In the genomic region with DNA sequence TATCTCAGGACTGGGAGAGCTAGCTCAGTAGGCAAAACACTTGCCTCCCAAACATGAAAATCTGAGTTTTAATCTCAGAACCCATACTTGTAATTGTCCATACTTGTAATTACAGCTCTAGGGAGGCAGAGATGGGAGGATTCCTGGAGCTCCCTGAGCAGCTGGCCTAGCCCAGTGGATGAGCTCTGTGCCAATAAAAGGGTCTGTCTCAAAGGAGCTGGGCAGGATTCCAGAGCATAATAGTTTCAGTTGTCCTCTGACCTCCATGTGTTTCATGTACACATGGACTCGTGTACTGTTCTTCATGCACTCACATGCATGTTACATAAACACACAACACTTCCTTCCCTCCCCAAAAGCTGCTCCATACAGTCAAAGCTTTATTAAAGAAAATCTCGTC, we compare ENCODE assay signal across 28 mouse cellular contexts.
A peak's percentile ranks its signal among the peaks of the same experiment; 100 is the strongest.
DNase-seq lines count a peak whose midpoint lies in the region; ATAC-seq and TF ChIP-seq lines count a peak whose summit lies in the region.
"Had no signal": no experiment of that assay in that cellular context is flagged by ENCODE, and none has a peak within 500 bp of the region (broad histone marks: within the 10 kb centered on the region; RNA-seq: fewer than 3 reads in every experiment).

No protein-coding gene starts in this region.

- no peak for TF ChIP-seq CTCF in hindbrain, postnatal 0 days (IDR thresholded peaks at IDR 0.05; ENCODE audit: low read depth)
- no peak for TF ChIP-seq CTCF in thymus, adult 2 months (IDR thresholded peaks at IDR 0.05; ENCODE audit: borderline replicate concordance, control insufficient read depth, extremely low read depth, insufficient read depth, low read length, poor library complexity)

- no peaks in the 10 kb centered on the region for H3K9me3 ChIP-seq in embryonic facial prominence, embryonic 14.5 days (ENCODE audit: control insufficient read depth, low read length)
- H3K9me3 ChIP-seq in embryonic facial prominence, embryonic 10.5 days, result no peaks in the 10 kb centered on the region
- H3K9me3 ChIP-seq in hindbrain, postnatal 0 days (ENCODE audit: low read length), result no peaks in the 10 kb centered on the region
- H3K9me3 ChIP-seq in hindbrain, embryonic 10.5 days, result no peaks in the 10 kb centered on the region
- no peaks in the 10 kb centered on the region for H3K9me3 ChIP-seq in lung, embryonic 15.5 days
- H3K9me3 ChIP-seq: G1E; intestine, embryonic 15.5 days; limb, embryonic 13.5 days had no signal

- TF ChIP-seq POLR2A in thymus, adult 2 months (IDR thresholded peaks at IDR 0.05; ENCODE audit: control insufficient read depth, extremely low read depth, insufficient read depth, low read length, poor library complexity), result no peak

- no peaks in the 10 kb centered on the region for H3K4me1 ChIP-seq in embryonic facial prominence, embryonic 14.5 days (ENCODE audit: control insufficient read depth, insufficient read depth, low read length)
- H3K4me1 ChIP-seq in embryonic facial prominence, embryonic 10.5 days, result 0 out of 2 replicates have a peak, but pooled peaks cover 3% of the 10 kb centered on the region
- no peaks in the 10 kb centered on the region for H3K4me1 ChIP-seq in hindbrain, postnatal 0 days (ENCODE audit: insufficient read depth, low read length)
- H3K4me1 ChIP-seq in hindbrain, embryonic 10.5 days (replicated peaks), result peaks cover under 1% of the 10 kb centered on the region; the same call in 1 of the 2 replicates
- no peaks in the 10 kb centered on the region for H3K4me1 ChIP-seq in lung, embryonic 15.5 days
- H3K4me1 ChIP-seq in thymus, adult 2 months (replicated peaks; ENCODE audit: control insufficient read depth, insufficient read depth, low read length), result no peaks in the 10 kb centered on the region
- H3K4me1 ChIP-seq: intestine, embryonic 15.5 days; limb, embryonic 13.5 days had no signal

- 59% methylated on average over 2 of the region's 2 CpGs for WGBS in embryonic facial prominence, embryonic 14.5 days
- 66% methylated on average over 2 of the region's 2 CpGs for WGBS in embryonic facial prominence, embryonic 10.5 days
- 65% methylated on average over 2 of the region's 2 CpGs for WGBS in hindbrain, postnatal 0 days
- 70% methylated on average over 2 of the region's 2 CpGs for WGBS in hindbrain, embryonic 10.5 days
- WGBS in lung, embryonic 15.5 days, result 22% methylated on average over 2 of the region's 2 CpGs
- WGBS in thymus, adult 2 months, result 84% methylated on average over 2 of the region's 2 CpGs

- H3K4me3 ChIP-seq in embryonic facial prominence, embryonic 14.5 days (ENCODE audit: low read depth, low read length), result no peak overlapping the region
- H3K4me3 ChIP-seq in embryonic facial prominence, embryonic 10.5 days, result no peak overlapping the region
- H3K4me3 ChIP-seq in hindbrain, postnatal 0 days (ENCODE audit: low read length), result no peak overlapping the region
- H3K4me3 ChIP-seq in hindbrain, embryonic 10.5 days, result no peak overlapping the region
- H3K4me3 ChIP-seq in lung, embryonic 15.5 days, result no peak overlapping the region
- no peak overlapping the region for H3K4me3 ChIP-seq in thymus, adult 2 months (ENCODE audit: control insufficient read depth, insufficient read depth, low read length)
- H3K4me3 ChIP-seq: gastrocnemius, adult 2 months; heart, adult 2 months; intestine, embryonic 15.5 days; limb, embryonic 13.5 days had no signal

- H3K27me3 ChIP-seq in embryonic facial prominence, embryonic 14.5 days (replicated peaks; ENCODE audit: control insufficient read depth, insufficient read depth, low read length), result no peaks in the 10 kb centered on the region
- no peaks in the 10 kb centered on the region for H3K27me3 ChIP-seq in embryonic facial prominence, embryonic 10.5 days (replicated peaks; ENCODE audit: low read depth, poor library complexity, severe bottlenecking)
- H3K27me3 ChIP-seq in hindbrain, postnatal 0 days (ENCODE audit: insufficient read depth, low read length), result no peaks in the 10 kb centered on the region
- no peaks in the 10 kb centered on the region for H3K27me3 ChIP-seq in hindbrain, embryonic 10.5 days (ENCODE audit: insufficient read depth, poor library complexity, severe bottlenecking)
- H3K27me3 ChIP-seq in lung, embryonic 15.5 days, result no peaks in the 10 kb centered on the region
- no peaks in the 10 kb centered on the region for H3K27me3 ChIP-seq in thymus, adult 2 months (ENCODE audit: control insufficient read depth, insufficient read depth, low read length)
- H3K27me3 ChIP-seq: intestine, embryonic 15.5 days; limb, embryonic 13.5 days had no signal

- H3K9ac ChIP-seq in embryonic facial prominence, embryonic 14.5 days (ENCODE audit: low read depth, low read length), result no peak overlapping the region
- no peak overlapping the region for H3K9ac ChIP-seq in hindbrain, postnatal 0 days (replicated peaks; ENCODE audit: low read length)
- no peak overlapping the region for H3K9ac ChIP-seq in lung, embryonic 15.5 days
- H3K9ac ChIP-seq: intestine, embryonic 15.5 days; limb, embryonic 13.5 days had no signal

- ATAC-seq in embryonic facial prominence, embryonic 14.5 days (ENCODE audit: low read depth), result no peak
- no peak for ATAC-seq in hindbrain, postnatal 0 days
- peak; percentile 80; the same call in 1 of the 2 replicates for ATAC-seq in lung, embryonic 15.5 days (ENCODE audit: borderline replicate concordance, extremely low read depth, low FRiP score, low TSS enrichment)
- ATAC-seq: forebrain, embryonic 14.5 days; hindbrain, embryonic 16.5 days; intestine, embryonic 15.5 days; midbrain, embryonic 16.5 days had no signal

- no peak overlapping the region for H3K27ac ChIP-seq in embryonic facial prominence, embryonic 14.5 days (replicated peaks; ENCODE audit: low read depth, low read length)
- H3K27ac ChIP-seq in embryonic facial prominence, embryonic 10.5 days (replicated peaks), result no peak overlapping the region
- no peak overlapping the region for H3K27ac ChIP-seq in hindbrain, postnatal 0 days
- no peak overlapping the region for H3K27ac ChIP-seq in hindbrain, embryonic 10.5 days
- H3K27ac ChIP-seq in lung, embryonic 15.5 days, result no peak overlapping the region
- H3K27ac ChIP-seq in thymus, adult 2 months (ENCODE audit: control insufficient read depth, insufficient read depth, low read length), result no peak overlapping the region
- H3K27ac ChIP-seq: gastrocnemius, adult 2 months; heart, adult 2 months; intestine, embryonic 15.5 days; limb, embryonic 13.5 days; stomach, postnatal 0 days had no signal

- H3K36me3 ChIP-seq in embryonic facial prominence, embryonic 14.5 days (ENCODE audit: control insufficient read depth, insufficient read depth, low read length), result no peaks in the 10 kb centered on the region
- H3K36me3 ChIP-seq in embryonic facial prominence, embryonic 10.5 days (replicated peaks), result no peaks in the 10 kb centered on the region
- no peaks in the 10 kb centered on the region for H3K36me3 ChIP-seq in hindbrain, postnatal 0 days (ENCODE audit: insufficient read depth, low read length)
- no peaks in the 10 kb centered on the region for H3K36me3 ChIP-seq in hindbrain, embryonic 10.5 days
- no peaks in the 10 kb centered on the region for H3K36me3 ChIP-seq in lung, embryonic 15.5 days
- H3K36me3 ChIP-seq in thymus, adult 2 months (ENCODE audit: control insufficient read depth, insufficient read depth, low read length), result no peaks in the 10 kb centered on the region
- H3K36me3 ChIP-seq: G1E; intestine, embryonic 15.5 days; limb, embryonic 13.5 days had no signal

- H3K4me2 ChIP-seq in embryonic facial prominence, embryonic 14.5 days (ENCODE audit: low read depth, low read length), result no peak overlapping the region
- H3K4me2 ChIP-seq in hindbrain, postnatal 0 days (ENCODE audit: low read depth, low read length), result no peak overlapping the region
- H3K4me2 ChIP-seq in lung, embryonic 15.5 days, result no peak overlapping the region
- H3K4me2 ChIP-seq: intestine, embryonic 15.5 days; limb, embryonic 13.5 days; liver, embryonic 11.5 days; midbrain, embryonic 11.5 days had no signal

- DNase-seq in embryonic facial prominence, embryonic 14.5 days (ENCODE audit: low spot score), result peak; percentile 48
- no peak for DNase-seq in embryonic facial prominence, embryonic 10.5 days (ENCODE audit: low spot score)
- peak; percentile 12 for DNase-seq in hindbrain, postnatal 0 days (ENCODE audit: low spot score)
- DNase-seq in hindbrain, embryonic 10.5 days (ENCODE audit: low spot score), result no peak
- DNase-seq in lung, postnatal 25 days (ENCODE audit: low spot score), result no peak
- DNase-seq in brain, adult 2 months (ENCODE audit: low read depth, low spot score), result peak; percentile 3
- DNase-seq in thymus, adult 2 months, result no peak
- DNase-seq: adrenal gland, adult 8-10 months; cerebellum, adult 11 months; cerebellum, adult 9-10 months; gastrocnemius, adult 2 months; gastrocnemius, postnatal 36 days; heart, adult 2 months; kidney, adult 8-10 months; kidney, postnatal 25 days; right cerebral cortex, postnatal 4 days; thymus, adult 18-20 months; thymus, postnatal 36 days had no signal

Comparison
In these comparisons a context has a peak if more than half of its experiments do, and no peak if none do; other contexts are left out.
1. DNase-seq: peak in embryonic facial prominence, embryonic 14.5 days (single experiment), hindbrain, postnatal 0 days (single experiment) and brain, adult 2 months (single experiment); none in embryonic facial prominence, embryonic 10.5 days (single experiment), hindbrain, embryonic 10.5 days (single experiment), lung, postnatal 25 days (single experiment) and thymus, adult 2 months (single experiment).